ENCODE assay signal across 14 mouse cellular contexts in the genomic region with DNA sequence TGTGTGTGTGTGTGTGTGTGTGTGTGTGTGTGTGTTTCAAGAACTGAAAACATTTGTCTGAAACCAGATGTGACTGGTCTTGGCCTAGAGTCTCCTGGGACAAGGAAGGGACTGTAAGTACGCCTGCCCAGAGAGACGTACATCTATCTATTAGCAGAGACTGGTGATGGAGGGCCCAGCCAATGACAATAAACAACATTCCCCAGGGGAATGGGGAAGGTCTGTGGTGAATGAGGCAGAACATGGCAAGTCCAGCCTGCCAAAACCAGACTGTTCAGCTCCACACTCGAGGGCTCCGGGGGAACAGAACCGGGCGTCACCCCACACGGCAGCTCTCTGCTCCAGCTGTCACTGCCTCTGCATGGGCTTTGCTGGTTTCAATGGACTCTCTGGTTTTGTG. TPM values are rescaled to one million over a fixed set of nuclear protein-coding genes. Genes with fewer than 3 reads are reported as not detected.
A peak's percentile ranks its signal among the peaks of the same experiment; 100 is the strongest.
DNase-seq lines count a peak whose midpoint lies in the region; ATAC-seq and TF ChIP-seq lines count a peak whose summit lies in the region.
"Had no signal": no experiment of that assay in that cellular context is flagged by ENCODE, and none has a peak within 500 bp of the region (broad histone marks: within the 10 kb centered on the region; RNA-seq: fewer than 3 reads in every experiment).

No protein-coding gene starts in this region.

- no peak overlapping the region for H3K4me2 ChIP-seq in kidney, embryonic 14.5 days (replicated peaks; ENCODE audit: low read depth, low read length)
- H3K4me2 ChIP-seq: hindbrain, embryonic 15.5 days; lung, embryonic 15.5 days; midbrain, embryonic 12.5 days had no signal

- no peak overlapping the region for H3K9ac ChIP-seq in kidney, embryonic 14.5 days (ENCODE audit: low read depth, low read length)
- H3K9ac ChIP-seq: hindbrain, embryonic 15.5 days; lung, embryonic 15.5 days; midbrain, embryonic 12.5 days had no signal

- H3K9me3 ChIP-seq in kidney, embryonic 14.5 days (ENCODE audit: control insufficient read depth, low read length), result no peaks in the 10 kb centered on the region
- H3K9me3 ChIP-seq: hindbrain, embryonic 15.5 days; lung, embryonic 15.5 days; midbrain, embryonic 12.5 days had no signal

- H3K36me3 ChIP-seq in kidney, adult 2 months (ENCODE audit: control insufficient read depth, insufficient read depth, low read length), result no peaks in the 10 kb centered on the region
- H3K36me3 ChIP-seq in kidney, embryonic 14.5 days (ENCODE audit: control insufficient read depth, insufficient read depth, low read length), result no peaks in the 10 kb centered on the region
- H3K36me3 ChIP-seq: hindbrain, embryonic 15.5 days; lung, embryonic 15.5 days; midbrain, embryonic 12.5 days had no signal

- peak; percentile 61 for DNase-seq in kidney, adult 2 months
- DNase-seq in MN1 (ENCODE audit: low spot score), result peak; percentile 70
- peak; percentile 73 for DNase-seq in heart, adult 8-10 months (ENCODE audit: low spot score)
- DNase-seq in kidney, postnatal 10 days, result peak; percentile 56
- no peak for DNase-seq in yolk sac, embryonic 10.5 days (ENCODE audit: low spot score)
- no peak for DNase-seq in cerebellum, postnatal 14 days
- DNase-seq: cerebellum, postnatal 10 days; layer of hippocampus, adult 9-11 months; left cerebral cortex, postnatal 4 days had no signal

- no peak overlapping the region for H3K27ac ChIP-seq in kidney, adult 2 months (ENCODE audit: insufficient read depth, low read depth, low read length)
- no peak overlapping the region for H3K27ac ChIP-seq in kidney, embryonic 14.5 days (ENCODE audit: low read depth, low read length)
- H3K27ac ChIP-seq: hindbrain, embryonic 15.5 days; lung, embryonic 15.5 days had no signal

- H3K4me3 ChIP-seq in kidney, adult 2 months (ENCODE audit: insufficient read depth, low read depth, low read length), result no peak overlapping the region
- no peak overlapping the region for H3K4me3 ChIP-seq in kidney, embryonic 14.5 days (ENCODE audit: low read length)
- H3K4me3 ChIP-seq: erythroblast, embryonic 14.5 days; hindbrain, embryonic 15.5 days; lung, embryonic 15.5 days; midbrain, embryonic 12.5 days had no signal

- no peaks in the 10 kb centered on the region for H3K4me1 ChIP-seq in kidney, adult 2 months (ENCODE audit: control insufficient read depth, insufficient read depth, low read length)
- H3K4me1 ChIP-seq in kidney, embryonic 14.5 days (ENCODE audit: control insufficient read depth, insufficient read depth, low read length), result 0 out of 2 replicates have a peak, but pooled peaks cover 4% of the 10 kb centered on the region

- no peak for TF ChIP-seq CTCF in kidney, adult 2 months (conservative IDR thresholded peaks at IDR 0.05; ENCODE audit: insufficient read depth, insufficient read length, low read depth, low read length)

- H3K27me3 ChIP-seq in kidney, adult 2 months (replicated peaks; ENCODE audit: control insufficient read depth, insufficient read depth, low read length), result no peaks in the 10 kb centered on the region
- no peaks in the 10 kb centered on the region for H3K27me3 ChIP-seq in kidney, embryonic 14.5 days (ENCODE audit: control insufficient read depth, insufficient read depth, low read length)
- H3K27me3 ChIP-seq: hindbrain, embryonic 15.5 days; midbrain, embryonic 12.5 days had no signal

- 54% methylated on average over 7 of the region's 7 CpGs for WGBS in kidney, adult 2 months
- 58% methylated on average over 7 of the region's 7 CpGs for WGBS in kidney, embryonic 14.5 days

- TF ChIP-seq POLR2A in kidney, adult 2 months (IDR thresholded peaks at IDR 0.05; ENCODE audit: low read depth, low read length), result no peak

- ATAC-seq in kidney, embryonic 14.5 days (ENCODE audit: low FRiP score, low TSS enrichment), result no peak

RNA-seq across cellular contexts. Expression of a gene that starts 52.6 kb away (rescaled TPM):
- 18.6 and 23.8 TPM in 2 replicates for polyA plus RNA-seq in kidney, adult 2 months (2012; rRNA removed)
- polyA plus RNA-seq in kidney, embryonic 14.5 days (2014; fragmentation: Nextera tagmentation; extraction: Ambion mirVana), result 69.3 and 80.4 TPM in 2 replicates
- total RNA-seq in heart, adult 8-10 months (2022), result 10 to 100 TPM; 35.9 to 47.8 (median 41.1) TPM

Comparison
In these comparisons a context has a peak if more than half of its experiments do, and no peak if none do; other contexts are left out.
1. DNase-seq: peak in kidney, adult 2 months (single experiment), MN1 (single experiment), heart, adult 8-10 months (single experiment) and kidney, postnatal 10 days (single experiment); none in yolk sac, embryonic 10.5 days (single experiment) and cerebellum, postnatal 14 days (0 of 2).